In genomic region chr7:112720143-112720988, GRCm38 (mm10) we compare ENCODE assay signal across 8 mouse cellular contexts. TPM values are rescaled to one million over a fixed set of nuclear protein-coding genes. Genes with fewer than 3 reads are reported as not detected.
A peak's percentile ranks its signal among the peaks of the same experiment; 100 is the strongest.
DNase-seq lines count a peak whose midpoint lies in the region; ATAC-seq and TF ChIP-seq lines count a peak whose summit lies in the region.

No protein-coding gene starts in this region.

- no peaks in the 10 kb centered on the region for H3K9me3 ChIP-seq in ES-E14 (ENCODE audit: control insufficient read depth, insufficient read depth, low read depth, low read length)
- H3K9me3 ChIP-seq in forebrain, embryonic 11.5 days (ENCODE audit: control insufficient read depth, low read length): no peaks in the 10 kb centered on the region
- no peaks in the 10 kb centered on the region for H3K9me3 ChIP-seq in hindbrain, embryonic 12.5 days (replicated peaks)

- H3K4me2 ChIP-seq in forebrain, embryonic 11.5 days (ENCODE audit: low read depth, low read length, severe bottlenecking): peak overlapping the region; percentile 32; the same call in 1 of the 2 replicates
- H3K4me2 ChIP-seq in hindbrain, embryonic 12.5 days (replicated peaks): peak overlapping the region; percentile 46

- no peak overlapping the region for H3K27ac ChIP-seq in ES-E14 (ENCODE audit: insufficient read depth, low read depth, low read length, poor library complexity, severe bottlenecking)
- H3K27ac ChIP-seq in forebrain, embryonic 11.5 days (ENCODE audit: low read depth, low read length): peak overlapping the region; percentile 66
- H3K27ac ChIP-seq in hindbrain, embryonic 12.5 days: peak overlapping the region; percentile 58

- WGBS in forebrain, embryonic 11.5 days: 18% methylated on average over 23 of the region's 23 CpGs
- 12% methylated on average over 23 of the region's 23 CpGs for WGBS in hindbrain, embryonic 12.5 days

- peak overlapping the region in 1 of 2 experiments; percentile 18; a peak in 1 of 4 replicates for H3K4me3 ChIP-seq in ES-E14 (ENCODE audit: insufficient read depth in 1 of 2, low read depth in 1 of 2, low read length in 2 of 2, poor library complexity in 1 of 2, severe bottlenecking in 1 of 2)
- no peak overlapping the region for H3K4me3 ChIP-seq in forebrain, embryonic 11.5 days (ENCODE audit: low read depth, low read length)
- 0 out of 2 replicates have a peak overlapping the region, but pooled peaks have one; percentile 0 for H3K4me3 ChIP-seq in hindbrain, embryonic 12.5 days

- in situ Hi-C loops in ES-E14 (cut with MboI; ENCODE audit: low sequenced_read_pairs in 2 of 2, unreplicated experiment in 2 of 2): no loop called here

- no peak for DNase-seq in ES-E14 (ENCODE audit: low read depth, low spot score)
- DNase-seq in brain, adult 2 months (ENCODE audit: low read depth, low spot score): peak; percentile 87
- DNase-seq in forebrain, embryonic 11.5 days (ENCODE audit: low spot score): peak; percentile 59
- DNase-seq in layer of hippocampus, adult 9-11 months: peak; percentile 74
- peak; percentile 41 for DNase-seq in lung, postnatal 14 days
- peak; percentile 25 for DNase-seq in skeletal muscle tissue, adult 2 months (ENCODE audit: low read depth, low spot score)
- no peak for DNase-seq in c-Kit-positive CD71-positive TER-119-positive erythroid progenitor cells, embryonic 14.5 days (ENCODE audit: low spot score)

- peaks cover 13 to 37% of the 10 kb centered on the region in 2 experiments for H3K4me1 ChIP-seq in ES-E14 (ENCODE audit: control insufficient read depth in 2 of 2, insufficient read depth in 2 of 2, low read length in 2 of 2, poor library complexity in 1 of 2)
- H3K4me1 ChIP-seq in forebrain, embryonic 11.5 days (replicated peaks; ENCODE audit: control insufficient read depth, insufficient read depth, low read length): peaks cover 21% of the 10 kb centered on the region
- H3K4me1 ChIP-seq in hindbrain, embryonic 12.5 days: peaks cover 50% of the 10 kb centered on the region

- H3K9ac ChIP-seq in ES-E14 (ENCODE audit: insufficient read depth, low read depth, low read length, poor library complexity, severe bottlenecking): peak overlapping the region; percentile 2; the same call in 1 of the 2 replicates
- peak overlapping the region; percentile 48 for H3K9ac ChIP-seq in forebrain, embryonic 11.5 days (ENCODE audit: low read length)
- H3K9ac ChIP-seq in hindbrain, embryonic 12.5 days: peak overlapping the region; percentile 6; the same call in 1 of the 2 replicates

- ATAC-seq in forebrain, embryonic 11.5 days (replicated peaks; ENCODE audit: low FRiP score): peak; percentile 57
- peak; percentile 58 for ATAC-seq in hindbrain, embryonic 12.5 days (ENCODE audit: low FRiP score)

- no peaks in the 10 kb centered on the region; the same call in 1 of the 2 replicates for H3K36me3 ChIP-seq in ES-E14 (ENCODE audit: control insufficient read depth, insufficient read depth, low read length, poor library complexity, severe bottlenecking)
- no peaks in the 10 kb centered on the region for H3K36me3 ChIP-seq in forebrain, embryonic 11.5 days (ENCODE audit: control insufficient read depth, insufficient read depth, low read length)
- H3K36me3 ChIP-seq in hindbrain, embryonic 12.5 days: no peaks in the 10 kb centered on the region

- H3K27me3 ChIP-seq in forebrain, embryonic 11.5 days (ENCODE audit: control insufficient read depth, insufficient read depth, low read length): no peaks in the 10 kb centered on the region
- H3K27me3 ChIP-seq in hindbrain, embryonic 12.5 days: no peaks in the 10 kb centered on the region

TF ChIP-seq in ES-E14, 5 proteins besides CTCF, POLR2A, EP300 and RAD21:
- no peak for TF ChIP-seq MAFK (IDR thresholded peaks at IDR 0.05; ENCODE audit: insufficient read depth, low read depth, low read length)
- no peak for TF ChIP-seq HCFC1 (IDR thresholded peaks at IDR 0.05; ENCODE audit: borderline replicate concordance, insufficient read depth, low read length)
- no peak for TF ChIP-seq ZC3H11A (IDR thresholded peaks at IDR 0.05; ENCODE audit: borderline replicate concordance, low read depth, low read length)
- no peak for TF ChIP-seq ZNF384 (IDR thresholded peaks at IDR 0.05; ENCODE audit: low read depth, low read length)

RNA-seq across cellular contexts. Expression of gene Tead1, which starts 41.2 kb away (rescaled TPM):
- total RNA-seq in ES-E14 (2012; rRNA removed): 90.5 and 110 TPM in 2 replicates
- polyA plus RNA-seq in forebrain, embryonic 11.5 days (2014; fragmentation: Nextera tagmentation; extraction: Ambion mirVana): 17.9 and 24.9 TPM in 2 replicates
- polyA plus RNA-seq in hindbrain, embryonic 12.5 days (2016; fragmentation: Nextera tagmentation; extraction: Ambion mirVana): 23.3 and 25.4 TPM in 2 replicates

Comparison
In these comparisons a context has a peak if more than half of its experiments do, and no peak if none do; other contexts are left out.
1. DNase-seq: peak in brain, adult 2 months (single experiment), forebrain, embryonic 11.5 days (single experiment), layer of hippocampus, adult 9-11 months (single experiment), lung, postnatal 14 days (single experiment) and skeletal muscle tissue, adult 2 months (single experiment); none in ES-E14 (single experiment) and c-Kit-positive CD71-positive TER-119-positive erythroid progenitor cells, embryonic 14.5 days (single experiment).
2. Peak in every context shown above with its lines, with median percentiles within 50 percentile points of each other: H3K9ac ChIP-seq.